Mouse (Mus musculus): ENCODE measurements around the gene Smco4.
"Not testable (repeated sequence)": the region's sequence is repeated elsewhere in the genome, so short reads cannot be mapped to it uniquely, and the experiment has no call there.

Smco4 gene

GRCm38 (mm10) chr9:15541735-15542354 lies 48.6 kb downstream of the Smco4 start:
- no peak for DNase-seq (ENCODE audit: low read depth, low spot score)

GRCm38 (mm10) chr9:15550461-15550961 lies 57.3 kb downstream of the Smco4 start:
- DNase-seq (ENCODE audit: low read depth, low spot score) = no peak

DNA sequence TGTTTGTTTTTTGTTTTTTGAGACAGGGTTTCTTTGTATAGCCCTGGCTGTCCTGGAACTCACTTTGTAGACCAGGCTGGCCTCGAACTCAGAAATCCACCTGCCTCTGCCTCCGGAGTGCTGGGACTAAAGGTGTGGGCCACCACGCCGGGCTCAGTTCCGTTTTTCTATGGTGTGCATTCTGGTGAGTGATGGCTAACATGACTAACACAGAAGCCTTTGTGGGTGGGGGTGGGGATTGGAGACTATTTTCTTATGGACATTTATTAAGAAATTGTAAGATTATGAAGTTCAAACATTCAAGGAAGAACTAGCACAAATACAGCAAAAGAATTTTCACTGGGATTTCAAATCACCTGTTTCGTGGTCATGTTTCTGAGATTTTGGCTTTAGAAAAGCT lies 57.8 kb downstream of the Smco4 start:
- not testable (repeated sequence) for DNase-seq (ENCODE audit: low read depth, low spot score)

GRCm38 (mm10) chr9:15551933-15552851 lies 59.0 kb downstream of the Smco4 start:
- no peak for DNase-seq (ENCODE audit: low read depth, low spot score)

- DNase-seq (ENCODE audit: low read depth, low spot score) = no peak
Measured at GRCm38 (mm10) chr9:15553322-15553721, 60.1 kb downstream of the Smco4 start.

DNA sequence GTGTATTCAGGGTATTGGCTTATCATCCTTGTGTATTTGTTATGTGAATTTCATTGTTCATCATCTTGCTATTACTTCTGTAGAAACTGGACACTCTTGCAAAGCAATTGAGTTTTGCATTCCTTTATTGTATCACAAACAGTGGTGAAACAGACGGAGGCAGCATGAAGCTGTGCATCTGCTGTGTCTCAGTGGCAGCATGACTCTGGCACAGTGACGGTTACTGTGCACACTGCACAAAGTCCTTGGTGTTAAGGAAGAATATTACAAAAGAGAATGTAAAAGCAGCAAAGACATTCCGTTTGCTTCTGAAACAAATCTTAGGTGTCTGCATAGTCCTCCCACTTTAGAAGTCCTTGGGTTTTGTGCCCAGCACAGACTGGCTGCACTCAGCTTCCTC lies 67.2 kb downstream of the Smco4 start:
- DNase-seq (ENCODE audit: low read depth, low spot score) = no peak

DNA sequence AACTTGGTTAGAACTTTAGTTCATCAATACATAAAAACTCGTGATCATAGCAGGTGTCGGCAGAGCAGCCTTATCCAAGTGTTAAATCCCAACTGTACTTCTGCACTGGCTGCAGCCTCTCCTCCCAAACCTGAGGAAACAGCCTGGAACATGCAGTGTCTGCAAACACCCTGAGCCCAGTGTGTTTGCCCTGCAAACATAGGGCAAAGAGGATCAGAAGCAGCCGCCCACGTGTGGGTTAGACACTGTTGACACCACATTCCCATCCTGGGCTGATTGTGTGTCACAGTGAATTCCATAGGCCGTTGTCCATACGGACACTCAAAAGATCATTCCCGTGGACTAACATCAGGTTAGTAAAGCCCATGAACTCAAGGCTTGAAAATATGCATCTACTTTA lies 69.1 kb downstream of the Smco4 start:
- DNase-seq (ENCODE audit: low read depth, low spot score) = no peak

DNA sequence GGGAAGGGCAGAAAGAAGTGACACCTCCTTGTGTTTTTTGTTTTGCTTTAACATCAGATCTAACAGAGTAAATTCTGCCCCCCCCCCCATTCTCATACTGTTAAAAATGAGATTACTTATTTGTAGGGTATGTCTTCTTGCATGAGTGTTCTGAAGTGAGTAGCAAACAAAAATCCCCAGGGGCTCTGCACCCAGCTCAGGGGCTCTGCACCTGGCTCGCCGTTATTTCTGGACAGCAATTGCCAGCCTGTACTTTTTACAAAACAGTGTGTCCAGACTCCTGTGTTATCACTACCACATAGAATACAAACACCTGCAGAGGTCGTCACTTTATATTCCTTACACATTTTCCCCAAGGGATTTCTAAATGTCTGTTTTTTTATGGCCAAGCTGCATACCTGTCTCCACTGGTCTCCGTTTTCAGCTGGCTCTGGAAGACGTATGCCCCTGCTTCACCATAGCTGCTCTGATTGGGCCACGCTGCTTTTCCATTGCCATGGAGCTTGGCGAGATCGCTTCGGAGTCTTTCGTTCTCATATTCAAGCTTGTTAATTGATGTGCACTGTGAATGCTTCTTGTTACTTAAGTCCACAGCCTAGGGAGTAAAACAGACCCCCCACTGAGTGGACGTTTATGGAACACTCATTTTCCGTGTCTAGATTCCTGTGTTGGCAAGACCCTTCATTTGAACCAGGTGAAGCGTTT lies 81.7 kb downstream of the Smco4 start:
- DNase-seq (ENCODE audit: low read depth, low spot score) = no peak

GRCm38 (mm10) chr9:15578427-15578826 lies 85.2 kb downstream of the Smco4 start:
- DNase-seq (ENCODE audit: low read depth, low spot score) = no peak

DNA sequence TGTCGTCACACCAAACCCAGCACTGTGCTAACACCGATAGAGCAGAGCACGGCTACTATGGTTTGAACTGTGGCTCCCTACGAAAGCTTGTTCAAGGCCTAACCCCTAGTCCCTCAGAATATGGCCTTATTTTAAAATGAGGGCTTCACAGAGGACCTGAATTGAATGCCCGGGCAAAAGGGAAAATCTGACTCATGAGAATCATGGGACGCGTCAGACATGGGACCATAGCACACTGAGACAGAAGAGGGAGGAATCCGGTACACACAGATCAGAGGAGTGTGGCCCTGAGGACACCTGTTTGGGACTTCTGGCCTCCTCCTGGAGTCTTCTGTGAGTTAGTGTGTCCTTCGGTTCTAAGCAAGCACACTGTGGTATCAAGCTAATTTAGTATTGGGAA lies 85.7 kb downstream of the Smco4 start:
- DNase-seq (ENCODE audit: low read depth, low spot score) = no peak

DNA sequence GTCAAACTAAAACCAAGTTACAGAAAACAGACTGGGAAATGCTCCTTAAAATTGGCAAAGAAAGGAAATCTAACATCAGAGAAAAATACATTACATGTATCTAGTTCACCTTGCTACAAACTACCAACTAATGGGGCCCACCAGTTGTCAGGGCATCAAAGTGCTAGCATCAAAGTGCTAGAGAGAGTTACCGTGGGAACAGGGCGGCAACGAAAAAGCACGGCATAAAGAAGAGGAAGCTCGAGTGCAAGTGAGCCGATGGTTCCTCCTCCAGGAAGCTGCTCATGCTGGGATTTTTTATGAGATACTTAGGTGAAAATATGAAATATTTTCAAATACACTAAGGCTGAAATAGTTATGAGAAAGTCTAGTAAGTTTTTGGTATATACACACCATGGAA lies 86.9 kb downstream of the Smco4 start:
- no peak for DNase-seq (ENCODE audit: low read depth, low spot score)

- no peak for DNase-seq (ENCODE audit: low read depth, low spot score)
Measured at GRCm38 (mm10) chr9:15582026-15582425, 88.8 kb downstream of the Smco4 start.

DNA sequence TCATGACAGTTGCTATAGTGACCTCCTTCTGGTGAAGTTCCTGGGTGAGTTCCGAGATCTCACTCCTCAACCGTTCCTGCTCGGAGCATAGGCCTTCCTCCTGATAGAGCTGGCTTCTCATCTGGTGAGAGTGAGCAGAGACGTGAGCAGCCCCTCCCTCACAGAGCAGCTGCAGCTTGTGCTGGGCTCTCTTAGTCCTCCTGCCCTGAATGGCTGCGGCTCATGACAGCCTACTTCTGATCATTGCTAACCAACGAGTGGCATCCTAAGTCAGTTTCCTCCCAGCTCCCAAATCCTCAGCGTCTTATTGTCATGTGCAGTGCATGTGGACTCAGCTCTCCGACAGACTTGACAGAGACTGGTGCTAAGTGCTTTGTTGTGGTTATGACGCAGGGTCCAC lies 91.0 kb downstream of the Smco4 start:
- DNase-seq (ENCODE audit: low read depth, low spot score) = no peak

- DNase-seq (ENCODE audit: low read depth, low spot score) = no peak
Measured at GRCm38 (mm10) chr9:15585956-15586355, 92.7 kb downstream of the Smco4 start.

DNA sequence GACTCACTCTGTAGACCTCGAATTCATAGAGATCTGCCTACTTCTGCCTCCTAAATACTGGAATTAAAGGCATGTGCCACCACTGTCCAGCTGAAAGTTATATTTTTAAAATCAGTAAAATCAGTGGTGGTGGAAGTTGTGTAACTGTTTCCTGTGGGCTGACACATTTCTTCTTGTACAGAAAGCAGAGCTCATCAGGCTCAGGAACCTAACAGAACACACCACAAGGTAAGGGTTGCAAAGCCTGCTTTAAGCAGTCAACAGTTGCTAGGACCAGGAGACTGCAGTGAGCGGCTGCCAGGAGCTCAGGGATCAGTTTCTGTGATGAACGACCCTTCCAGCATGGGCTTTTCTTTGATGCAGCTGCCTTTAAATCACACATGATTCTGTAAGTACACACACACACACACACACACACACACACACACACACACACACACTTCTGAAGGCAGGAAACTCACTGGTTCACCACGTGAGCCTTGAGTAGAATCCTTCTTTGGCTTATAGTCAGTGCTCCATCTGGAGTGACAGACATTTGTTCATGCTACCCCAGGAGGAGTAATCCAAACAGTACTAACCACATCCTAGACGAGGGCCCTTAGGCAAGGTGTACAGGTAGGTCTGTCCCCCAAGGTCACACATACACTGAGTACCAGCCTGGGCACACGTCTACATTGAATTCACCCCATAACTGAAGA lies 94.1 kb downstream of the Smco4 start:
- no peak for DNase-seq (ENCODE audit: low read depth, low spot score)

GRCm38 (mm10) chr9:15594148-15594547 lies 100.9 kb downstream of the Smco4 start:
- no peak for DNase-seq (ENCODE audit: low read depth, low spot score)

Measured in retina, adult 2 months (tissue).